Mouse (Mus musculus) kidney, embryonic 14.5 days (tissue): ENCODE results near the gene Pola2. TPM values are rescaled to one million over a fixed set of nuclear protein-coding genes. Genes with fewer than 3 reads are reported as not detected.

Source experiments
- ATAC-seq: fragments of 200-750 bp; cut with Nextera tagmentation; 2 replicates; pipeline ENCODE4 v1.8.0; 2017; ENCODE audit warnings: moderate number of reproducible peaks, mild to moderate bottlenecking, moderate TSS enrichment, moderate library complexity; ENCODE audit not compliant: low FRiP score, low TSS enrichment
- H3K27ac ChIP-seq: fragments of 300-500 bp; sonication (generic); 2 replicates; pipeline ENCODE4 v1.5.1; 2014; ENCODE audit warnings: low read depth, mild to moderate bottlenecking, low read length, moderate library complexity, mixed read lengths
- H3K27me3 ChIP-seq: fragments of 300-500 bp; sonication (generic); 2 replicates; pipeline ENCODE4 v1.6.1; 2014; ENCODE audit warnings: mild to moderate bottlenecking, low read length; ENCODE audit not compliant: control insufficient read depth, insufficient read depth
- H3K36me3 ChIP-seq: fragments of 300-500 bp; sonication (generic); 2 replicates; pipeline ENCODE4 v1.6.1; 2014; ENCODE audit warnings: low read length, mixed read lengths; ENCODE audit not compliant: control insufficient read depth, insufficient read depth
- H3K4me1 ChIP-seq: fragments of 300-500 bp; sonication (generic); 2 replicates; pipeline ENCODE4 v1.6.1; 2014; ENCODE audit warnings: low read length, mixed read lengths; ENCODE audit not compliant: control insufficient read depth, insufficient read depth
- H3K4me2 ChIP-seq: fragments of 300-500 bp; sonication (generic); replicated peaks from 2 replicates; pipeline ENCODE4 v1.6.1; 2014; ENCODE audit warnings: low read depth, mild to moderate bottlenecking, low read length
- H3K4me3 ChIP-seq: fragments of 300-500 bp; sonication (generic); 2 replicates; pipeline ENCODE4 v1.5.1; 2014; ENCODE audit warnings: mild to moderate bottlenecking, low read length
- H3K9ac ChIP-seq: fragments of 300-500 bp; sonication (generic); 2 replicates; pipeline ENCODE4 v1.6.1; 2014; ENCODE audit warnings: low read depth, mild to moderate bottlenecking, low read length, moderate library complexity
- H3K9me3 ChIP-seq: fragments of 300-500 bp; sonication (generic); 2 replicates; pipeline ENCODE4 v1.6.1; 2016; ENCODE audit warnings: low read length; ENCODE audit not compliant: control insufficient read depth
- WGBS: fragments of 180-500 bp; shearing (Covaris S2); extraction: QIAGEN DNeasy Blood & Tissue Kit; methylation state at CpG from one replicate; pipeline ENCODE4 v1.1.7; 2014; 5-methylcytosine and 5-hydroxymethylcytosine counted together
- polyA plus RNA-seq: library from polyadenylated mRNA; unstranded; fragments of >200 nt; fragmentation: Nextera tagmentation; extraction: Ambion mirVana; gene quantifications from 2 replicates; pipeline ENCODE4 v1.2.1, GENCODE M21; 2014

The Pola2 gene
- 74.2 and 95.3 TPM in 2 replicates for polyA plus RNA-seq

- Histone ChIP-seq H3K9ac (peak within 1 kb of the TSS; percentile 57), H3K4me2 (peak within 1 kb of the TSS; percentile 51), H3K36me3 (peaks cover 20% of the 10 kb centered on the region; the same call in 1 of the 2 replicates), H3K27me3 (no peaks in the 10 kb centered on the region), H3K27ac (peak within 1 kb of the TSS; percentile 57), H3K4me1 (peaks cover 18% of the 10 kb centered on the region), H3K4me3 (peak within 1 kb of the TSS; percentile 54), H3K9me3 (no peaks in the 10 kb centered on the region)
- ATAC-seq = peak; percentile 90
- WGBS = under 1% methylated on average over 48 of the region's 50 CpGs
Observed at GRCm38 (mm10) chr19:5963883-5964562, at the start of gene Pola2. TSS of gene Pola2 (minus strand) at chr19:5964202.

GRCm38 (mm10) chr19:6013691-6014090 lies 49.7 kb upstream of the Pola2 start:
- Histone ChIP-seq H3K4me3 (no peak overlapping the region), H3K4me2 (no peak overlapping the region), H3K9ac (no peak overlapping the region), H3K4me1 (peaks cover 9% of the 10 kb centered on the region; the same call in 1 of the 2 replicates), H3K36me3 (no peaks in the 10 kb centered on the region), H3K27ac (no peak overlapping the region), H3K9me3 (no peaks in the 10 kb centered on the region), H3K27me3 (no peaks in the 10 kb centered on the region)
- WGBS = 93% methylated on average over 10 of the region's 10 CpGs
- no peak for ATAC-seq

- ATAC-seq = no peak
- 80% methylated on average over 8 of the region's 8 CpGs for WGBS
- no peaks in the 10 kb centered on the region for H3K9me3 ChIP-seq
- no peaks in the 10 kb centered on the region for H3K27me3 ChIP-seq
- H3K9ac ChIP-seq = no peak overlapping the region
- H3K4me2 ChIP-seq = no peak overlapping the region
- no peaks in the 10 kb centered on the region for H3K4me1 ChIP-seq
- H3K4me3 ChIP-seq = no peak overlapping the region
- H3K36me3 ChIP-seq = no peaks in the 10 kb centered on the region
- H3K27ac ChIP-seq = no peak overlapping the region
Observed at GRCm38 (mm10) chr19:6009137-6009536, 45.1 kb upstream of the Pola2 start.

GRCm38 (mm10) chr19:6007013-6007412 lies 43.0 kb upstream of the Pola2 start:
- no peaks in the 10 kb centered on the region for H3K9me3 ChIP-seq
- ATAC-seq = no peak
- 37% methylated on average over 13 of the region's 13 CpGs for WGBS

GRCm38 (mm10) chr19:6005541-6005940 lies 41.5 kb upstream of the Pola2 start:
- H3K27ac ChIP-seq = no peak overlapping the region
- whole genome bisulfite sequencing = 65% methylated on average over 11 of the region's 11 CpGs
- ATAC-seq = no peak
- no peaks in the 10 kb centered on the region for H3K27me3 ChIP-seq
- no peaks in the 10 kb centered on the region for H3K4me1 ChIP-seq
- H3K4me2 ChIP-seq = no peak overlapping the region
- H3K9ac ChIP-seq = no peak overlapping the region
- H3K36me3 ChIP-seq = no peaks in the 10 kb centered on the region
- no peaks in the 10 kb centered on the region for H3K9me3 ChIP-seq
- H3K4me3 ChIP-seq = no peak overlapping the region

More at GRCm38 (mm10) chr19:6007013-6007412, 43.0 kb upstream of the Pola2 start:
- Histone ChIP-seq H3K36me3 (no peaks in the 10 kb centered on the region), H3K4me2 (no peak overlapping the region), H3K4me1 (no peaks in the 10 kb centered on the region), H3K27me3 (no peaks in the 10 kb centered on the region), H3K27ac (no peak overlapping the region), H3K9ac (no peak overlapping the region), H3K4me3 (no peak overlapping the region)

GRCm38 (mm10) chr19:5999969-6000368 lies 36.0 kb upstream of the Pola2 start:
- Histone ChIP-seq H3K27ac (no peak overlapping the region), H3K4me2 (no peak overlapping the region), H3K27me3 (no peaks in the 10 kb centered on the region), H3K9me3 (no peaks in the 10 kb centered on the region), H3K4me3 (no peak overlapping the region), H3K9ac (no peak overlapping the region), H3K4me1 (no peaks in the 10 kb centered on the region), H3K36me3 (no peaks in the 10 kb centered on the region)
- no peak for ATAC-seq
- 77% methylated on average over 5 of the region's 5 CpGs for WGBS

GRCm38 (mm10) chr19:5998180-5998579 lies 34.2 kb upstream of the Pola2 start:
- Histone ChIP-seq H3K4me1 (no peaks in the 10 kb centered on the region), H3K36me3 (no peaks in the 10 kb centered on the region), H3K4me3 (no peak overlapping the region), H3K27ac (no peak overlapping the region), H3K9ac (no peak overlapping the region), H3K4me2 (no peak overlapping the region), H3K9me3 (no peaks in the 10 kb centered on the region), H3K27me3 (no peaks in the 10 kb centered on the region)
- no peak for ATAC-seq
- WGBS = 78% methylated on average over 3 of the region's 3 CpGs

- no peaks in the 10 kb centered on the region for H3K9me3 ChIP-seq
- 70% methylated on average over 14 of the region's 14 CpGs for WGBS
- H3K36me3 ChIP-seq = no peaks in the 10 kb centered on the region
- no peak overlapping the region for H3K4me3 ChIP-seq
- H3K4me2 ChIP-seq = no peak overlapping the region
- no peak overlapping the region for H3K27ac ChIP-seq
- H3K27me3 ChIP-seq = no peaks in the 10 kb centered on the region
- no peak for ATAC-seq
- no peak overlapping the region for H3K9ac ChIP-seq
- no peaks in the 10 kb centered on the region; the same call in 1 of the 2 replicates for H3K4me1 ChIP-seq
Observed at GRCm38 (mm10) chr19:5994711-5995110, 30.7 kb upstream of the Pola2 start.

- ATAC-seq = no peak
- H3K4me2 ChIP-seq = no peak overlapping the region
- H3K27ac ChIP-seq = no peak overlapping the region
- H3K27me3 ChIP-seq = no peaks in the 10 kb centered on the region
- H3K4me1 ChIP-seq = peaks cover 8% of the 10 kb centered on the region
- no peak overlapping the region for H3K4me3 ChIP-seq
- no peaks in the 10 kb centered on the region for H3K36me3 ChIP-seq
- 81% methylated on average over 7 of the region's 7 CpGs for WGBS
- no peak overlapping the region for H3K9ac ChIP-seq
- H3K9me3 ChIP-seq = no peaks in the 10 kb centered on the region
Observed at GRCm38 (mm10) chr19:5992012-5992411, 28.0 kb upstream of the Pola2 start.
